Mouse (Mus musculus) embryonic facial prominence, embryonic 15.5 days (tissue): ENCODE data around the gene Acbd6. TPM values are rescaled to one million over a fixed set of nuclear protein-coding genes. Genes with fewer than 3 reads are reported as not detected.

Experiments
- ATAC-seq: fragments of 200-750 bp; cut with Nextera tagmentation; 2 replicates; pipeline ENCODE4 v1.8.0; 2017; ENCODE audit warnings: low read depth, moderate TSS enrichment; ENCODE audit not compliant: insufficient number of reproducible peaks, low FRiP score, low TSS enrichment
- H3K27ac ChIP-seq: fragments of 300-500 bp; sonication (generic); replicated peaks from 2 replicates; pipeline ENCODE4 v1.5.1; 2015; ENCODE audit warnings: mild to moderate bottlenecking, inconsistent platforms
- H3K27me3 ChIP-seq: fragments of 300-500 bp; sonication (generic); 2 replicates; pipeline ENCODE4 v1.6.1; 2015; ENCODE audit warnings: inconsistent platforms
- H3K36me3 ChIP-seq: fragments of 300-500 bp; sonication (generic); 2 replicates; pipeline ENCODE4 v1.6.1; 2015; ENCODE audit warnings: mild to moderate bottlenecking, inconsistent platforms
- H3K4me1 ChIP-seq: fragments of 300-500 bp; sonication (generic); 2 replicates; pipeline ENCODE4 v1.6.1; 2015; ENCODE audit warnings: inconsistent platforms
- H3K4me2 ChIP-seq: fragments of 300-500 bp; sonication (generic); replicated peaks from 2 replicates; pipeline ENCODE4 v1.6.1; 2015; ENCODE audit warnings: mild to moderate bottlenecking, inconsistent platforms
- H3K4me3 ChIP-seq: fragments of 300-500 bp; sonication (generic); replicated peaks from 2 replicates; pipeline ENCODE4 v1.5.1; 2015; ENCODE audit warnings: mild to moderate bottlenecking, inconsistent platforms
- H3K9ac ChIP-seq: fragments of 300-500 bp; sonication (generic); 2 replicates; pipeline ENCODE4 v1.6.1; 2015; ENCODE audit warnings: inconsistent platforms
- H3K9me3 ChIP-seq: fragments of 300-500 bp; sonication (generic); replicated peaks from 2 replicates; pipeline ENCODE4 v1.6.1; 2016; ENCODE audit warnings: inconsistent platforms
- whole genome bisulfite sequencing: fragments of 180-500 bp; shearing (Covaris S2); methylation state at CpG from one replicate; pipeline ENCODE4 v1.1.7; 2015; 5-methylcytosine and 5-hydroxymethylcytosine counted together
- polyA plus RNA-seq: library from polyadenylated mRNA; unstranded; fragments of >200 nt; fragmentation: Nextera tagmentation; extraction: Ambion mirVana; gene quantifications from 2 replicates; pipeline ENCODE4 v1.2.1, GENCODE M21; 2015

The Acbd6 gene
- polyA plus RNA-seq = 77.4 and 79.6 TPM in 2 replicates

DNA sequence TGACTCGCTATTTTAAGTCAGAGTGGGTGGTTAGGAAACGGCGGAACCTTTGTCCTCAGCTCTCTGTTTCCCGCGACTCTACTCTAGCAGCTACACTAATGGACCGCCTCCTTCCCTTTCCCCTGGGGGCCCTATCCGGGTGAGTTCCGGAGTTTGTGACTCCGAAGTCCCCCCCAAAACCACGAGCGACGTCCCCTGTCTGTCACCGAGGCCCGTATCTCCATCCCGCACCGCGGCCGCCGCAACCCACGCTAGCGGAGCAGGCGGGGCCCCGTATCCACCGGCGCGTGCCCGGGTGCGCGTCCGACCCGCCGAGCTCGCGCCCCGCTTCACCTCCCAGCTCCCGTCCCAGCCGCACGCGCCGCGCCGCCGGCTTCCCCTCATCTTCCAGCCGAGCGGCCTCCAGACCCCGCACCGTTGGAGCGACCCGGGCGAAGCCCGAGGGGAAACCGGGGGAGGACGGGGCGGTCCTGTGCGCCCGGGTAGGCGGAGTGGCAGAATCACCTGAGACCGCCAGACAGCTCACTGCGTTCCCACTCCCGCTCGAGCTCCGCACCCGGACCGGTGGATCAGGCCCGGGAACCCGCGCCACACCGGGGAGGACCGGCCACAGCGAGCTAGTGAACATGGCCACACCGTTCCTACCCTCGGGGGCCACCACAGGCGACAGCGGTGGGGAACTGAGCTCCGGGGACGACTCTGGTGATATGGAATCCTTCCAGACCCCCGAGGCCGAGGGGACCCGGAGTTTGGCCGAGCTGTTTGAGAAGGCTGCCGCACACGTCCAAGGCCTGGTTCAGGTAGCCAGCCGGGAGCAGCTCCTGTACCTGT, at the start of gene Acbd6:
Gene Acbd6, plus strand, starts transcription at position 109 of the 831 bp plus-strand sequence.
- Histone ChIP-seq H3K27me3 (no peaks in the 10 kb centered on the region), H3K27ac (peak within 1 kb of the TSS; percentile 81), H3K4me3 (peak within 1 kb of the TSS; percentile 95), H3K9ac (peak within 1 kb of the TSS; percentile 73), H3K4me1 (peaks cover 12% of the 10 kb centered on the region), H3K9me3 (no peaks in the 10 kb centered on the region), H3K36me3 (no peaks in the 10 kb centered on the region), H3K4me2 (peak within 1 kb of the TSS; percentile 78)
- ATAC-seq = peak; percentile 90
- WGBS = under 1% methylated on average over 82 of the region's 83 CpGs

DNA sequence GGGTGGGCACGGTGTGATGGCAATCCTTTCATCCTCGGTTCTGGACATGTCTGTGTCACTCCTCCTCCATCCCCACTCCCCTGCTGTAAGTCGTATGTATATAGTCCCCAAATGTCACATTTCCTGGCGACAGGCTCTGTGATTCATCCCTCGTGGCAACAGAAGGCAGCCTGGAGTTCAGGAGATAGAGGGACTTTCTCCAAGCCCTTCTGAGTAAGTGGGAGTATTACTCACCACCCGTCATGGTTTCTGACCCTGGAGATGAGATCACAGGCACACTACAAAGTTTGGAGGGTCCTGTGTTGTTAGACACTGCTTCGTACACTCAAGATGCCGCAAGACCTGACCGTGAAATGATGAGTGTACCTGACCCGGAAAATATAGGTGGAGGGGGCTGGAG, 47.7 kb upstream of the Acbd6 start:
- Histone ChIP-seq H3K36me3 (no peaks in the 10 kb centered on the region), H3K4me1 (peaks cover 4% of the 10 kb centered on the region; the same call in 1 of the 2 replicates), H3K4me2 (no peak overlapping the region), H3K4me3 (no peak overlapping the region), H3K9ac (no peak overlapping the region), H3K27ac (no peak overlapping the region), H3K27me3 (no peaks in the 10 kb centered on the region), H3K9me3 (no peaks in the 10 kb centered on the region)
- WGBS = 68% methylated on average over 10 of the region's 10 CpGs
- no peak for ATAC-seq

- no peak for ATAC-seq
- no peak overlapping the region for H3K4me3 ChIP-seq
- 0 out of 2 replicates have a peak, but pooled peaks cover 2% of the 10 kb centered on the region for H3K9me3 ChIP-seq
- no peaks in the 10 kb centered on the region for H3K4me1 ChIP-seq
- no peak overlapping the region for H3K27ac ChIP-seq
- no peak overlapping the region for H3K9ac ChIP-seq
- no peaks in the 10 kb centered on the region for H3K27me3 ChIP-seq
- 76% methylated on average over 4 of the region's 4 CpGs for WGBS
- no peaks in the 10 kb centered on the region for H3K36me3 ChIP-seq
- no peak overlapping the region for H3K4me2 ChIP-seq
Observed at GRCm38 (mm10) chr1:155515866-155516265, 42.1 kb upstream of the Acbd6 start.

DNA sequence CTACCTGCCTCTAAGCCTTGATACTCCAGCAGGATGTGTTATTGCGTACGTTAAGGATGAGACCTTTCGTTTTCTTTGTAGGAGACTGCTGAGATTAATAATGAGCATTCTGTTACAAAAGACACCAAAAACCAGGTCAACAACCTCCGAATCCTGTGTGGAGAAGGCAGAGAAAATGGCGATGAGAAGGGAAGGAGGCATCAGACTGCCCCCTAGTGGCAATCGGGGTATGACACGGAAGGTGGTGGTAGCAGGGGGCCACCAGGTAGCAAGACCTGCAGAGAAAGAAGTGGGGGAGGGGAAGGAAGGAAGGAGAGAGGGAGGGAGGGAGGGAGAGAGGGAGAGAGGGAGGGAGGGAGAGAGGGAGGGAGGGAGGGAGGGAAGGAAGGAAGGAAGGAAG, 41.3 kb upstream of the Acbd6 start:
- Histone ChIP-seq H3K27ac (no peak overlapping the region), H3K4me1 (no peaks in the 10 kb centered on the region), H3K9me3 (0 out of 2 replicates have a peak, but pooled peaks cover 2% of the 10 kb centered on the region), H3K9ac (no peak overlapping the region), H3K36me3 (no peaks in the 10 kb centered on the region), H3K4me2 (no peak overlapping the region), H3K27me3 (no peaks in the 10 kb centered on the region), H3K4me3 (no peak overlapping the region)
- 35% methylated on average over 7 of the region's 7 CpGs for WGBS
- no peak for ATAC-seq

DNA sequence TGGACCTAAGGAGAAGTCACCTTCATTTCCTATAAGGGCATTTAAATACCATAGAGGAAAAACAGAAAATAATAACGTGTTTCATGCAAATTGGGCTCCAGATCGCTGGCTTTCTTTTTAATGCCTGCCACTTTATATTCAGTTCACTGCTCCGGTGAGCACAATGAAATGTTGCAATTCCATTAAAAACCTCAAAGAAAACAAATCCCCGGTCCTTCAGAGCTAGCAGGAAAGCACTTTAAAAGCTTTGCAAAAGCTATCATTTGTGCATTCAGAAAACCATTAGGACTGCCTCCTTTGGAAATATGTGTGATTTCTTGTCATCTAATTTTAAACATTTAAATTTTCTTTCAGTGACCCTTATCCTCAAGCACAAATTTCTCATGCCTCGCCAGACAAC, 40.9 kb upstream of the Acbd6 start:
- Histone ChIP-seq H3K4me1 (no peaks in the 10 kb centered on the region), H3K9me3 (0 out of 2 replicates have a peak, but pooled peaks cover 2% of the 10 kb centered on the region), H3K36me3 (no peaks in the 10 kb centered on the region), H3K4me2 (no peak overlapping the region), H3K4me3 (no peak overlapping the region), H3K27ac (no peak overlapping the region), H3K9ac (no peak overlapping the region), H3K27me3 (no peaks in the 10 kb centered on the region)
- 49% methylated on average over 5 of the region's 5 CpGs for WGBS
- ATAC-seq = no peak

DNA sequence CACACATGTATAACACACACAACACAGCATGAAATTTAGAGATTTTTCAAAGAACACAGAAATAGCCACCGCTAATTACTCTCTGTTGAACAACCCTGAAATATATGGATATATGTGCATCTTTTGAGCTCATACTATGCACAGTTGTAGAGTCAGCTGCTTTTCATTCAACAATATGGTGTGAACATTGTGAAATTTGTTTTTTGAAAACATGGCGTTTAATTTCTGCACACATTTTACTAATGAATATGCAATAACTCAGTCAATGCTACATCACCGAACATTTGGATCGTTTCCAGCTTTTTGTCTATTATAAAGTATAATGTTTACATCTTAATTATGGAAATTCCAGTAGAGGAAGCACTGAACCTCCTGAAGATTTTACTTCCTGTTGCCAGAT, 37.6 kb upstream of the Acbd6 start:
- 74% methylated on average over 4 of the region's 4 CpGs for WGBS
- no peak overlapping the region for H3K4me2 ChIP-seq
- no peak overlapping the region for H3K9ac ChIP-seq
- ATAC-seq = no peak
- H3K36me3 ChIP-seq = no peaks in the 10 kb centered on the region
- 0 out of 2 replicates have a peak, but pooled peaks cover 2% of the 10 kb centered on the region for H3K9me3 ChIP-seq
- H3K4me1 ChIP-seq = no peaks in the 10 kb centered on the region
- H3K4me3 ChIP-seq = no peak overlapping the region
- no peaks in the 10 kb centered on the region for H3K27me3 ChIP-seq
- no peak overlapping the region for H3K27ac ChIP-seq

DNA sequence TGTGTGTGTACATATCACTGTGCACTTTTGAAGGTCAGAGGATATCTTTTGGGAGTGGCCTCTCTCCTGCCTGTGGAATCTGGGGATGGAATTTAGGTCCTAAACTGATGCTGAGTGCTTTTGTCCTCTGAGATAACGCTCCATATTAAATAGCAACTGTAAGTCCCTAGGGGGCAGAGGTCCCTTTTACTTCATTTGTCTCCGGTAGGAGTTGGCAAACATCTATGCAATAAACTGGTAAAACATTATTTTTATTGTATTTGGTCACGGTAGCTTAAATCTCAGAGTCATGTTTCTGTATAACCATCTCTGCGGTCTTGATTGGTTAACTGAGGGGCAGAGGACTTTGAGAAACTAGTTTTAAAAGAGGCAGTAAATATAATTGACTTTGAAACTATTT, 35.4 kb upstream of the Acbd6 start:
- WGBS = 54% methylated on average over 4 of the region's 4 CpGs
- H3K4me1 ChIP-seq = peaks cover 8% of the 10 kb centered on the region
- no peak overlapping the region for H3K4me2 ChIP-seq
- H3K36me3 ChIP-seq = no peaks in the 10 kb centered on the region
- ATAC-seq = no peak
- no peak overlapping the region for H3K4me3 ChIP-seq
- H3K27ac ChIP-seq = no peak overlapping the region
- no peak overlapping the region for H3K9ac ChIP-seq
- H3K27me3 ChIP-seq = no peaks in the 10 kb centered on the region
- 0 out of 2 replicates have a peak, but pooled peaks cover 2% of the 10 kb centered on the region for H3K9me3 ChIP-seq

GRCm38 (mm10) chr1:155526176-155526575, 31.7 kb upstream of the Acbd6 start:
- Histone ChIP-seq H3K36me3 (no peaks in the 10 kb centered on the region), H3K4me2 (no peak overlapping the region), H3K27ac (no peak overlapping the region), H3K4me1 (peaks cover 27% of the 10 kb centered on the region), H3K4me3 (no peak overlapping the region), H3K27me3 (no peaks in the 10 kb centered on the region), H3K9me3 (no peaks in the 10 kb centered on the region), H3K9ac (no peak overlapping the region)
- 52% methylated on average over 5 of the region's 5 CpGs for WGBS
- ATAC-seq = no peak

DNA sequence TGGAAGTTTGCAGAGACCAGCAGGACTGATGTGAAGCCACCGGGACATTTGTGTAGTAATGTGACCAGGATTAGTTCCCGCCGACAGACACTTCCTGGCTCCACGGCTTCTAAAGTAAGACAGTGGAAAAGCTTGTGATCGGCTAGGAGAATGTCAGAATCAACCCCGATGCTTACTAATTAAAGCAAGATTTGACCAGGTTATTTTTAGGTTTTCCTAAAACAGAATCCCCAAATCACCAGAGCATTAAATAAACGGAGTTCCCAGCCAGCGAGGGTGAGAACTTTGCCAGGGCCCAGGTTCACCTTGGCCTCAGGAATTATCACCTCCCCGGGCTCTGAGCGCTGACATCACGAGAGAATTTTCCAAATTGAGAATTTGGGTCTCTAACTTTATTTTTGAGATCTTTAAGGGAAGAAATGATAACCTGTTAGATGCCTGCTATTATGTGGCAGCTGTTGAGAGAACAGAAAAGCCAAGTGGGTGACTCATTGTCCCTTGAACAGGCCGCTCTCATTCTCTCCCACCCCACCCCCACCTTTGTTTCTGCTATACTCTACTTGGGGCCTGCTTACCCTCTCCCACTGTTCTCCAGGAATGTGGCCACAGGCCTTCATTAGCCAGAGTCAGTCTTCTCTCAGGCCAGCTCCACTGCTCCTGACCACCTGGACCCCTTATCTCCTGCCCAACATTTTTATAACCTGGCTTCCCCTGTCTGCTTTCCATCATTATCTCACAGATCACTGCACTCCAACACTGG, 30.7 kb upstream of the Acbd6 start:
- Histone ChIP-seq H3K36me3 (no peaks in the 10 kb centered on the region), H3K4me1 (peaks cover 27% of the 10 kb centered on the region), H3K4me2 (no peak overlapping the region), H3K9ac (no peak overlapping the region), H3K9me3 (no peaks in the 10 kb centered on the region), H3K4me3 (no peak overlapping the region), H3K27ac (no peak overlapping the region), H3K27me3 (no peaks in the 10 kb centered on the region)
- 30% methylated on average over 12 of the region's 12 CpGs for WGBS
- ATAC-seq = no peak

DNA sequence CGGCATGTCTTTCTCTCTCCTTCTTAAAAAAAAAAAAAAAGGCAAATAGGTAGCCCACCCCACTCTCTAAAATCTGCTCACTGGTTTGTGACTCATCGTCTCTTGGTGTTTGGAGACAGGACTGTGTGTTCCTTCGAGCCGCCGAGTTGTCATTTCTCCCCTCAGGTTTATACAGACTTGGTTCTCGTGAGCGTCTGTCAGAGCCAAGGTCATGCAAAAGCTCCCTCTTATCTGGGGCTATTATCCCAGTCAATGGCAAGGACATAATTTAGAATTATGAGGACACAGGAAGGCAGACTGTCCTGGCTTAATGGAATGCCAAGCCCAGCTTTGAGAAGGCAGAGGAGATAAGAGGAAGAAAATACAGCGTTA, 30.1 kb upstream of the Acbd6 start:
- H3K4me2 ChIP-seq = no peak overlapping the region
- WGBS = 35% methylated on average over 8 of the region's 8 CpGs

DNA sequence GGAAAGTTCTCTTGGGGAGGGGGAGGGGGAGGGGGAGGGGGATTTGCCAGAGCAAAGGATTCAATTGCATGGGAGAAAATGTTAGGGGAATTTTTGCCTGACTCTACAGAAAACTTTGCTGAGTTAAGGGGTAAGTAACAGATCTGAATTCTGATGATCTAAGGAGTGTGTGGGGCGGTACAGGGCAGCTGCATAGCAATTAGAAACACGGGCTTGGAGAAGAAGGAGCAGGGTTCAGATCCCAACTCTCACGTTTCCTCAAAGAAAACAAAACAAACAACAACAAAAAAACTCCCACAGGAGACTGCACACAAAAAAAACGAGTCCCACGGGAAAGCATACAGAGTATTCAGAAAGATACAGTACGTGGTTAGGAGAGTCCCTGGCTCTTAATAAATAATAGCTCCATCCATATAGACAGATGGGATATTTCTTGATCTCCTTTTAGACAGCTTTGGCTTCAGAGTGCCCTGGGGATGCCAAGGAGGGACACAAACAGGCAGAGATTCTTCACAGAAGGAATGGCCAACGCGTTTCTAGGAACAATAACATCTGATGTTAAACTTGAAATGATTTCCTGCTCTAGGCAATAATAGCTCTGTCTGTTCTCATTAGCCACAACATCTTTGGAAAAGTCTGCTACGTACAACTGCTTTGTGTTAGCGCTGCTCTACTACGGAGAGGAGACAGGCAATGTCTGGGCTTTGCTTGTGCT, 29.4 kb upstream of the Acbd6 start:
- 16% methylated on average over 11 of the region's 11 CpGs for WGBS
- Histone ChIP-seq H3K9ac (no peak overlapping the region), H3K4me3 (no peak overlapping the region), H3K4me2 (no peak overlapping the region), H3K9me3 (no peaks in the 10 kb centered on the region), H3K27me3 (no peaks in the 10 kb centered on the region), H3K4me1 (peaks cover 27% of the 10 kb centered on the region), H3K27ac (no peak overlapping the region), H3K36me3 (no peaks in the 10 kb centered on the region)
- no peak for ATAC-seq

More for the DNA sequence above, 30.1 kb upstream of the Acbd6 start:
- H3K27me3 ChIP-seq = no peaks in the 10 kb centered on the region
- no peaks in the 10 kb centered on the region for H3K9me3 ChIP-seq
- H3K36me3 ChIP-seq = no peaks in the 10 kb centered on the region
- no peak overlapping the region for H3K4me3 ChIP-seq
- no peak for ATAC-seq
- H3K4me1 ChIP-seq = peaks cover 27% of the 10 kb centered on the region
- no peak overlapping the region for H3K27ac ChIP-seq
- H3K9ac ChIP-seq = no peak overlapping the region
